In genomic region chr13:45875686-45876367, GRCm38 (mm10) we compare ENCODE assay signal across 22 mouse cellular contexts.
DNase-seq lines count a peak whose midpoint lies in the region; ATAC-seq lines count a peak whose summit lies in the region.
"Had no signal": no experiment of that assay in that cellular context is flagged by ENCODE, and none has a peak within 500 bp of the region (broad histone marks: within the 10 kb centered on the region; RNA-seq: fewer than 3 reads in every experiment).

No protein-coding gene starts in this region.

- no peak overlapping the region for H3K4me2 ChIP-seq in heart, embryonic 16.5 days (ENCODE audit: low read depth, low read length)
- H3K4me2 ChIP-seq: heart, embryonic 11.5 days; lung, embryonic 15.5 days had no signal

- 75% methylated on average over 6 of the region's 6 CpGs for WGBS in heart, embryonic 16.5 days

- peak overlapping the region; percentile 34; the same call in 1 of the 2 replicates for H3K27ac ChIP-seq in heart, embryonic 16.5 days (ENCODE audit: low read length)
- H3K27ac ChIP-seq: kidney, postnatal 0 days; liver, embryonic 14.5 days; lung, embryonic 15.5 days; macrophage; midbrain, embryonic 10.5 days had no signal

- no peak for ATAC-seq in heart, embryonic 16.5 days (replicated peaks; ENCODE audit: extremely low read depth, insufficient read depth, low FRiP score)
- ATAC-seq: hindbrain, embryonic 16.5 days had no signal

- peaks cover 8% of the 10 kb centered on the region for H3K4me1 ChIP-seq in heart, embryonic 16.5 days (ENCODE audit: control insufficient read depth, insufficient read depth, low read length)

- no peak overlapping the region for H3K9ac ChIP-seq in heart, embryonic 16.5 days (ENCODE audit: low read length)
- H3K9ac ChIP-seq: liver, embryonic 14.5 days; lung, embryonic 15.5 days had no signal

- no peaks in the 10 kb centered on the region for H3K36me3 ChIP-seq in heart, embryonic 16.5 days (ENCODE audit: control insufficient read depth, insufficient read depth)
- H3K36me3 ChIP-seq: lung, embryonic 15.5 days; midbrain, embryonic 10.5 days had no signal

- H3K4me3 ChIP-seq in heart, embryonic 16.5 days (ENCODE audit: low read length): no peak overlapping the region
- H3K4me3 ChIP-seq: lung, embryonic 15.5 days; midbrain, embryonic 10.5 days had no signal

- no peaks in the 10 kb centered on the region for H3K27me3 ChIP-seq in heart, embryonic 16.5 days (ENCODE audit: control insufficient read depth, insufficient read depth, low read length)
- H3K27me3 ChIP-seq: lung, embryonic 15.5 days had no signal

- no peaks in the 10 kb centered on the region for H3K9me3 ChIP-seq in heart, embryonic 16.5 days (replicated peaks; ENCODE audit: control insufficient read depth, low read length)
- H3K9me3 ChIP-seq: G1E; lung, embryonic 15.5 days; midbrain, embryonic 10.5 days had no signal

- no peak for DNase-seq in heart, adult 9 months (ENCODE audit: low spot score in 2 of 2)
- peak; percentile 29 for DNase-seq in testis, postnatal 14 days (ENCODE audit: low spot score)
- no peak for DNase-seq in testis, postnatal 10 days (ENCODE audit: low spot score)
- DNase-seq in telencephalon, adult 2 months (ENCODE audit: low read depth, low spot score): peak; percentile 58
- peak; percentile 56 for DNase-seq in thymus, postnatal 4 days
- no peak for DNase-seq in adrenal gland, adult 18-20 months (ENCODE audit: low spot score in 2 of 2)
- DNase-seq in urinary bladder, postnatal 14 days (ENCODE audit: low spot score): no peak
- DNase-seq: adrenal gland, postnatal 36 days; cerebellum, adult 2 months; cerebellum, postnatal 36 days; gastrocnemius, postnatal 36 days; heart, postnatal 4 days; kidney, adult 18-20 months had no signal

Comparison
In these comparisons a context has a peak if more than half of its experiments do, and no peak if none do; other contexts are left out.
1. DNase-seq: peak in testis, postnatal 14 days (single experiment), telencephalon, adult 2 months (single experiment) and thymus, postnatal 4 days (single experiment); none in heart, adult 9 months (0 of 2), testis, postnatal 10 days (single experiment), adrenal gland, adult 18-20 months (0 of 2) and urinary bladder, postnatal 14 days (single experiment).